Mouse (Mus musculus): ENCODE results near the gene Lin37. TPM values are rescaled to one million over a fixed set of nuclear protein-coding genes. Genes with fewer than 3 reads are reported as not detected.
A peak's percentile ranks its signal among the peaks of the same experiment; 100 is the strongest.

Gene Lin37
- total and polyA plus RNA-seq, 3 experiments: 24.9 to 82.7 (median 78.0) TPM

- Histone ChIP-seq H3K4me3 (ENCODE audit: low read depth, low read length) (peak overlapping the region; percentile 82), H3K27me3 (ENCODE audit: insufficient read depth, low read length) (no peaks in the 10 kb centered on the region), H3K4me1 (ENCODE audit: insufficient read depth, low read depth, low read length) (peaks cover 33% of the 10 kb centered on the region), H3K9me3 (replicated peaks) (no peaks in the 10 kb centered on the region), H3K36me3 (replicated peaks) (peaks cover 59% of the 10 kb centered on the region)
- no peak for DNase-seq (ENCODE audit: low spot score)
- no peak for ATAC-seq (ENCODE audit: extremely low read depth, insufficient number of reproducible peaks, low FRiP score, poor library complexity, severe bottlenecking)
- TF ChIP-seq GATA2 (IDR thresholded peaks at IDR 0.05; ENCODE audit: borderline replicate concordance, low read depth, low read length) (no peak), CTCF (IDR thresholded peaks at IDR 0.05; ENCODE audit: low read depth, low read length) (no peak), GATA1 (IDR thresholded peaks at IDR 0.05; ENCODE audit: borderline replicate concordance, low read length) (no peak), POLR2AphosphoS5 (IDR thresholded peaks at IDR 0.05; ENCODE audit: insufficient replicate concordance, low read depth, low read length) (no peak), TAL1 (conservative IDR thresholded peaks at IDR 0.05; ENCODE audit: low read depth, low read length) (no peak)
Observed at GRCm38 (mm10) chr7:30533941-30534632, 25.6 kb downstream of the Lin37 start.

GRCm38 (mm10) chr7:30532931-30533330 is 26.7 kb downstream of the Lin37 start:
- Histone ChIP-seq H3K4me3 (ENCODE audit: low read depth, low read length) (no peak overlapping the region), H3K9me3 (replicated peaks) (no peaks in the 10 kb centered on the region), H3K4me1 (ENCODE audit: insufficient read depth, low read depth, low read length) (peaks cover 41% of the 10 kb centered on the region), H3K27me3 (ENCODE audit: insufficient read depth, low read length) (no peaks in the 10 kb centered on the region), H3K36me3 (replicated peaks) (peaks cover 61% of the 10 kb centered on the region)
- DNase-seq (ENCODE audit: low spot score) (no peak), ATAC-seq (ENCODE audit: extremely low read depth, insufficient number of reproducible peaks, low FRiP score, poor library complexity, severe bottlenecking) (no peak)
- TF ChIP-seq GATA2 (IDR thresholded peaks at IDR 0.05; ENCODE audit: borderline replicate concordance, low read depth, low read length) (no peak), POLR2AphosphoS5 (IDR thresholded peaks at IDR 0.05; ENCODE audit: insufficient replicate concordance, low read depth, low read length) (no peak), GATA1 (IDR thresholded peaks at IDR 0.05; ENCODE audit: borderline replicate concordance, low read length) (no peak), CTCF (IDR thresholded peaks at IDR 0.05; ENCODE audit: low read depth, low read length) (no peak), TAL1 (conservative IDR thresholded peaks at IDR 0.05; ENCODE audit: low read depth, low read length) (no peak)

GRCm38 (mm10) chr7:30531291-30531815 is 28.3 kb downstream of the Lin37 start:
- peaks cover 72% of the 10 kb centered on the region for H3K36me3 ChIP-seq (replicated peaks)
- TF ChIP-seq GATA2 (IDR thresholded peaks at IDR 0.05; ENCODE audit: borderline replicate concordance, low read depth, low read length) (no peak), POLR2AphosphoS5 (IDR thresholded peaks at IDR 0.05; ENCODE audit: insufficient replicate concordance, low read depth, low read length) (no peak), CTCF (IDR thresholded peaks at IDR 0.05; ENCODE audit: low read depth, low read length) (no peak), TAL1 (conservative IDR thresholded peaks at IDR 0.05; ENCODE audit: low read depth, low read length) (no peak), GATA1 (IDR thresholded peaks at IDR 0.05; ENCODE audit: borderline replicate concordance, low read length) (no peak)
- no peaks in the 10 kb centered on the region for H3K27me3 ChIP-seq (ENCODE audit: insufficient read depth, low read length)
- H3K4me3 ChIP-seq (ENCODE audit: low read depth, low read length): no peak overlapping the region
- H3K9me3 ChIP-seq (replicated peaks): no peaks in the 10 kb centered on the region
- peaks cover 42% of the 10 kb centered on the region for H3K4me1 ChIP-seq (ENCODE audit: insufficient read depth, low read depth, low read length)
- DNase-seq (ENCODE audit: low spot score) (no peak), ATAC-seq (ENCODE audit: extremely low read depth, insufficient number of reproducible peaks, low FRiP score, poor library complexity, severe bottlenecking) (no peak)

GRCm38 (mm10) chr7:30526981-30527380 is 32.7 kb downstream of the Lin37 start:
- DNase-seq (ENCODE audit: low spot score): no peak
- TF ChIP-seq GATA2 (IDR thresholded peaks at IDR 0.05; ENCODE audit: borderline replicate concordance, low read depth, low read length) (no peak), GATA1 (IDR thresholded peaks at IDR 0.05; ENCODE audit: borderline replicate concordance, low read length) (no peak), POLR2AphosphoS5 (IDR thresholded peaks at IDR 0.05; ENCODE audit: insufficient replicate concordance, low read depth, low read length) (no peak), CTCF (IDR thresholded peaks at IDR 0.05; ENCODE audit: low read depth, low read length) (no peak), TAL1 (conservative IDR thresholded peaks at IDR 0.05; ENCODE audit: low read depth, low read length) (no peak)
- Histone ChIP-seq H3K4me1 (ENCODE audit: insufficient read depth, low read depth, low read length) (peaks cover 17% of the 10 kb centered on the region), H3K36me3 (replicated peaks) (peaks cover 94% of the 10 kb centered on the region), H3K27me3 (ENCODE audit: insufficient read depth, low read length) (no peaks in the 10 kb centered on the region), H3K4me3 (ENCODE audit: low read depth, low read length) (no peak overlapping the region), H3K9me3 (replicated peaks) (no peaks in the 10 kb centered on the region)
- ATAC-seq (ENCODE audit: extremely low read depth, insufficient number of reproducible peaks, low FRiP score, poor library complexity, severe bottlenecking): no peak

- Histone ChIP-seq H3K36me3 (replicated peaks) (peaks cover 89% of the 10 kb centered on the region), H3K4me1 (ENCODE audit: insufficient read depth, low read depth, low read length) (peaks cover 14% of the 10 kb centered on the region), H3K4me3 (ENCODE audit: low read depth, low read length) (no peak overlapping the region), H3K27me3 (ENCODE audit: insufficient read depth, low read length) (no peaks in the 10 kb centered on the region), H3K9me3 (replicated peaks) (no peaks in the 10 kb centered on the region)
- TF ChIP-seq CTCF (IDR thresholded peaks at IDR 0.05; ENCODE audit: low read depth, low read length) (no peak), GATA1 (IDR thresholded peaks at IDR 0.05; ENCODE audit: borderline replicate concordance, low read length) (no peak), TAL1 (conservative IDR thresholded peaks at IDR 0.05; ENCODE audit: low read depth, low read length) (no peak), GATA2 (IDR thresholded peaks at IDR 0.05; ENCODE audit: borderline replicate concordance, low read depth, low read length) (no peak), POLR2AphosphoS5 (IDR thresholded peaks at IDR 0.05; ENCODE audit: insufficient replicate concordance, low read depth, low read length) (no peak)
- DNase-seq (ENCODE audit: low spot score): no peak
- no peak for ATAC-seq (ENCODE audit: extremely low read depth, insufficient number of reproducible peaks, low FRiP score, poor library complexity, severe bottlenecking)
Observed at GRCm38 (mm10) chr7:30526399-30526798, 33.2 kb downstream of the Lin37 start.

GRCm38 (mm10) chr7:30525954-30526353 is 33.7 kb downstream of the Lin37 start:
- ATAC-seq (ENCODE audit: extremely low read depth, insufficient number of reproducible peaks, low FRiP score, poor library complexity, severe bottlenecking) (no peak), DNase-seq (ENCODE audit: low spot score) (no peak)
- TF ChIP-seq CTCF (IDR thresholded peaks at IDR 0.05; ENCODE audit: low read depth, low read length) (no peak), TAL1 (conservative IDR thresholded peaks at IDR 0.05; ENCODE audit: low read depth, low read length) (no peak), POLR2AphosphoS5 (IDR thresholded peaks at IDR 0.05; ENCODE audit: insufficient replicate concordance, low read depth, low read length) (no peak), GATA1 (IDR thresholded peaks at IDR 0.05; ENCODE audit: borderline replicate concordance, low read length) (no peak), GATA2 (IDR thresholded peaks at IDR 0.05; ENCODE audit: borderline replicate concordance, low read depth, low read length) (no peak)
- no peaks in the 10 kb centered on the region for H3K27me3 ChIP-seq (ENCODE audit: insufficient read depth, low read length)
- no peak overlapping the region for H3K4me3 ChIP-seq (ENCODE audit: low read depth, low read length)
- H3K9me3 ChIP-seq (replicated peaks): no peaks in the 10 kb centered on the region
- H3K4me1 ChIP-seq (ENCODE audit: insufficient read depth, low read depth, low read length): peaks cover 12% of the 10 kb centered on the region
- H3K36me3 ChIP-seq (replicated peaks): peaks cover 84% of the 10 kb centered on the region

All from G1E (cell line).